Mouse (Mus musculus): ENCODE measurements around the gene Echdc3. TPM values are rescaled to one million over a fixed set of nuclear protein-coding genes. Genes with fewer than 3 reads are reported as not detected.

Gene Echdc3
- 1 to 10 TPM in 1 of 2 experiments, not detected in 1; 1.7 TPM for total RNA-seq (2023)

GRCm38 (mm10) chr2:6212724-6213511 is at the start of gene Echdc3:
Gene Echdc3 (minus strand): TSS chr2:6213033.

Other genes with a start within 250 kb of the Echdc3 start
- gene Proser2, start 82.8 kb downstream of the Echdc3 start, total RNA-seq (2023), result not detected
- gene Usp6nl, start 109.6 kb upstream of the Echdc3 start, total RNA-seq (2023), result 10 to 100 TPM; 64.9 to 76.5 TPM

Data from B cell, adult 67 days (primary cell).